Mouse (Mus musculus) forebrain, embryonic 15.5 days (tissue): ENCODE results near the gene Jag2. TPM values are rescaled to one million over a fixed set of nuclear protein-coding genes. Genes with fewer than 3 reads are reported as not detected.

Source experiments
- ATAC-seq: fragments of 200-750 bp; cut with Nextera tagmentation; replicated peaks from 2 replicates; pipeline ENCODE4 v1.8.0; 2017; ENCODE audit warnings: mild to moderate bottlenecking, moderate TSS enrichment, moderate library complexity
- H3K27ac ChIP-seq: fragments of 300-500 bp; sonication (generic); replicated peaks from 2 replicates; pipeline ENCODE4 v1.5.1; 2015; ENCODE audit warnings: mild to moderate bottlenecking, inconsistent platforms
- H3K27me3 ChIP-seq: fragments of 300-500 bp; sonication (generic); 2 replicates; pipeline ENCODE4 v1.6.1; 2015; ENCODE audit warnings: inconsistent platforms
- H3K36me3 ChIP-seq: fragments of 300-500 bp; sonication (generic); 2 replicates; pipeline ENCODE4 v1.6.1; 2015; ENCODE audit warnings: mild to moderate bottlenecking, inconsistent platforms
- H3K4me1 ChIP-seq: fragments of 300-500 bp; sonication (generic); 2 replicates; pipeline ENCODE4 v1.6.1; 2015; ENCODE audit warnings: inconsistent platforms
- H3K4me2 ChIP-seq: fragments of 300-500 bp; sonication (generic); replicated peaks from 2 replicates; pipeline ENCODE4 v1.6.1; 2015; ENCODE audit warnings: mild to moderate bottlenecking, inconsistent platforms
- H3K4me3 ChIP-seq: fragments of 300-500 bp; sonication (generic); 2 replicates; pipeline ENCODE4 v1.5.1; 2015; ENCODE audit warnings: mild to moderate bottlenecking, inconsistent platforms
- H3K9ac ChIP-seq: fragments of 300-500 bp; sonication (generic); replicated peaks from 2 replicates; pipeline ENCODE4 v1.6.1; 2015; ENCODE audit warnings: mild to moderate bottlenecking, inconsistent platforms
- H3K9me3 ChIP-seq: fragments of 300-500 bp; sonication (generic); 2 replicates; pipeline ENCODE4 v1.6.1; 2016; ENCODE audit warnings: inconsistent platforms
- WGBS: fragments of 180-500 bp; shearing (Covaris S2); methylation state at CpG from one replicate; pipeline ENCODE4 v1.1.7; 2015; ENCODE audit warnings: mixed read lengths; 5-methylcytosine and 5-hydroxymethylcytosine counted together
- polyA plus RNA-seq: library from polyadenylated mRNA; unstranded; fragments of >200 nt; fragmentation: Nextera tagmentation; extraction: Ambion mirVana; gene quantifications from 2 replicates; pipeline ENCODE4 v1.2.1, GENCODE M21; 2015

Gene Jag2
- polyA plus RNA-seq, 1 experiment from 2014 or later = 9.1 TPM

DNA sequence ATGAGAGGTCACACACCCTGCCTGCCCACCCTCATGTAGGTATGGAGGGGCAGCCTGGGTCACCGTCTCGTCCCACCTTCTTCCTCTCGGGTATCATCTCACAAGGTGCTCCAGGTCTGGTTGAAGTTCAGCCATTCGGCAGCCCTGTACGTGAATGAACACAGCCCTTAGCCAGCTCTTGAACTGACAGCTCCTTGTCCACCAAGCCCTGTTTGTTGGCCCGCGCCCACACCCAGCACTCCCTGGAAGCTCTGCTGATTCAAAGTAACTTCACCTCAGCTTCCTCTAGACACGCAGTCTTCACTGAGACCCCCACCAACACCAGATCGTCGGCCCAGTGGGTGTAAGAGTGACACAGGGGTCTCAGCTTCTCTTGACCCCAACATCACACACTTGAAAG, 56.6 kb downstream of the Jag2 start:
- ATAC-seq = no peak
- Histone ChIP-seq H3K27me3 (peaks cover 52% of the 10 kb centered on the region), H3K4me3 (no peak overlapping the region), H3K27ac (no peak overlapping the region), H3K36me3 (no peaks in the 10 kb centered on the region), H3K4me1 (peaks cover 30% of the 10 kb centered on the region), H3K9me3 (no peaks in the 10 kb centered on the region), H3K9ac (no peak overlapping the region), H3K4me2 (no peak overlapping the region)
- WGBS = 94% methylated on average over 10 of the region's 10 CpGs

DNA sequence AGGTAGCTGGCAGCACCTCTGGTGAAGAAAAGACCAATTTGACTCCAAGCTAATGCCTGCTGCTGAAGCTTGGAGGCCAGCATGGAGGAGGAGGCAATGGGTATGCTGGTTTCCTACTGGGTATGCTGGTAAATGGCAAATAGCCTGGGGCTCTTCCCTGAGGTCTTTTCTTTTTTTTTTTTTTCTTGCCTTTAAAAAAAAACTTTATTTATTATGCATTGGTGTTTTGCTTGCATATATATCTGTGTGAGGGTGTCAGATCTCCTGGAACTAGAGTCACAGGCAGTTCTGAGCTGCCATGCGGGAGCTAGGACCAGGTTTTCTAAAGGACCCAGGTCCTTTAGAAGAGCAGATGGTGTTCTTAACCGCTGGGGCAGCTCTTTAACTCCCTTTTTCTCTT, 58.3 kb downstream of the Jag2 start:
- no peaks in the 10 kb centered on the region for H3K36me3 ChIP-seq
- peaks cover 35% of the 10 kb centered on the region for H3K27me3 ChIP-seq
- WGBS = 61% methylated on average over 2 of the region's 2 CpGs

DNA sequence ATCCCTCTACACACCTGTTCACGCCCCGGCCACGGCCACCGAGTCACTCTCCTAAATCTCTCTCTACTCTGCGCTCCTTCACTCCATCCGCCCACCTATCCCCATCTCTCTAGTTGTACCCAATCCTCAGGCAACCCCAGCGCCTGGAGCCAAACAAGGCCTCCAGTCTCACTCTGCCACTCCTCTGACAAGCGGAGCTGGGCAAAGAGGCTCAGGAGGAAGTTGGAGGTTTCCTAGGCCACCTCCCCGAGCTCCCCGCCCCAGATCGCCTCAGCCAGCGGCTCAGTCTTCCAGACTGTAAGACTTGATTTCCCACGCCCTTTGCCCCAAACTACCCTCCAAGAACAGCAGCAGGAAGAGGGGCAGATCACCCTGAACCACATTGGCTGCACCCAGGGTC, 58.8 kb downstream of the Jag2 start:
- Histone ChIP-seq H3K9me3 (no peaks in the 10 kb centered on the region), H3K27me3 (peaks cover 30% of the 10 kb centered on the region), H3K4me2 (no peak overlapping the region), H3K36me3 (no peaks in the 10 kb centered on the region), H3K9ac (no peak overlapping the region), H3K27ac (no peak overlapping the region), H3K4me3 (no peak overlapping the region), H3K4me1 (peaks cover 12% of the 10 kb centered on the region)
- ATAC-seq = no peak
- 65% methylated on average over 13 of the region's 13 CpGs for WGBS

More for the DNA sequence above, 58.3 kb downstream of the Jag2 start:
- H3K4me2 ChIP-seq = no peak overlapping the region
- no peak overlapping the region for H3K27ac ChIP-seq
- no peak overlapping the region for H3K9ac ChIP-seq
- no peaks in the 10 kb centered on the region for H3K9me3 ChIP-seq
- H3K4me1 ChIP-seq = peaks cover 15% of the 10 kb centered on the region
- no peak overlapping the region for H3K4me3 ChIP-seq
- no peak for ATAC-seq

DNA sequence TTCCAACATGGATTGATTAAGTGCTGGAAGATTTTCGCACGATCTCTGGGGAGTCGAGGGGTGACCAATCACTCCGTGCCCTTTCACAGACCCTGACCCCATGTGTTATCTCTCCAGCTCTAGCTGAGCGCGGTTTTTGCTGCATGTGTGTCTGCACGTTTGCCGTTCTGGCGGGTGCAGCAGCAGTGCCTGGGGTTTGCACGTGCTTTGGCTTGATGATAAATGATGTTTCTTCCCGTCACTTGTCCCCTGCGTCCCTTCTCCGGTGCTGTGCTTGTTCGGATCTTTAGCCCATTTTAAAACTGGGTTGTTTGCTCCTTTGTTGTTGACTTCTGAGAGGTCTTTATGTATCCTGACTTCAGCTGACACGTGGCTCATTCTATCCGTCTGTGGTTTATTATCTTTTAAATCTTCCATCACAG, 59.8 kb downstream of the Jag2 start:
- Histone ChIP-seq H3K9ac (no peak overlapping the region), H3K27ac (no peak overlapping the region)

DNA sequence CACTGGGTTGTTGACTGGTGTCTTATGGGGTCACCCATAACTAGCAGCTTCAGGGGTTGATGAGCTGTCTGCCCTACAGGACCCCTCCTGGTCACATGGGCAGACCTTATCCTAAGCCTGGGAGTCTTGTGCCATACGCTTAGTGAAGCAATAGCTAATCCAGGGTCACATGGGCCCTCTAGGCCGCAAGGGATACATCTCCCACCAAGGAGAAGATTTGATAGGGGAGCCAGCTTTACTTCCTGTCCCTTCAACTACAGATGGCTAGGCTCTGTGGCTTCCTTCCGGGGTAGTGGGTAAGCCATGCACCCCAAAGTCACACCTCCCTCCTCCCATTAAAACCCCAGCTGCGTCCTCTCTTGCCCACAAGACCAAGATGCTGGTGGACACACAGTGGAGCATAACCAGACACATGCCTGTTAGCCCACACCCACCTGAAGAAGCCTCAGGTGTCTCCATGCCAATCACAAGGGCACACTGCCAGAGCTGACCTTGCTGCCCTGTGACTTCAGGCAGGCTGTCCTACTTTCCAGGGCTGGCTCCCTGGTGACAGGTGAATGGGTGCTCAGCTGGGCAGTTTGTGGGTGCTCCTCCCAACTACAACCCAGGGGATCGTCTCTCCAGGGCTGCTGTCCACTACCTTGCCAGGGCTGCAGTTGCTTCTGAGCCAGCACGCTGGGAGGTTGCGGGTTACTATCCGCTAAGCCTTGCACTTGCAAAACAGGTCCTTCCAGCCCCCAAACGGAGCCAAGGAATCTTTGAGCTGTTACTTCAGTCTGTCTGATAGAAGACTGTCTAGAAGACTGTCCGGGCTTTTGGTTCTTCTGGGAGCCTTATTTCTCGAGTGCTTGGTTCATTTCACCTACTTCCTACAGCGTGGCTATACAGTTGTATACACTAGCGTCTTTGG, 61.1 kb downstream of the Jag2 start, which contains the start of gene Gpr132:
TSS of gene Gpr132 (minus strand) at position 51 of the 910 bp plus-strand sequence.
- Histone ChIP-seq H3K4me3 (no peak within 1 kb of the TSS), H3K27me3 (peaks cover 6% of the 10 kb centered on the region; the same call in 1 of the 2 replicates), H3K4me1 (peaks cover 4% of the 10 kb centered on the region; the same call in 1 of the 2 replicates), H3K9ac (no peak within 1 kb of the TSS), H3K4me2 (no peak within 1 kb of the TSS), H3K27ac (no peak within 1 kb of the TSS), H3K36me3 (no peaks in the 10 kb centered on the region), H3K9me3 (no peaks in the 10 kb centered on the region)
- WGBS = 64% methylated on average over 13 of the region's 13 CpGs
- ATAC-seq = no peak

More for the DNA sequence above, 59.8 kb downstream of the Jag2 start:
- Histone ChIP-seq H3K4me2 (no peak overlapping the region), H3K27me3 (peaks cover 20% of the 10 kb centered on the region), H3K9me3 (no peaks in the 10 kb centered on the region), H3K4me1 (peaks cover 12% of the 10 kb centered on the region), H3K4me3 (no peak overlapping the region), H3K36me3 (no peaks in the 10 kb centered on the region)
- WGBS = 42% methylated on average over 16 of the region's 16 CpGs
- no peak for ATAC-seq

DNA sequence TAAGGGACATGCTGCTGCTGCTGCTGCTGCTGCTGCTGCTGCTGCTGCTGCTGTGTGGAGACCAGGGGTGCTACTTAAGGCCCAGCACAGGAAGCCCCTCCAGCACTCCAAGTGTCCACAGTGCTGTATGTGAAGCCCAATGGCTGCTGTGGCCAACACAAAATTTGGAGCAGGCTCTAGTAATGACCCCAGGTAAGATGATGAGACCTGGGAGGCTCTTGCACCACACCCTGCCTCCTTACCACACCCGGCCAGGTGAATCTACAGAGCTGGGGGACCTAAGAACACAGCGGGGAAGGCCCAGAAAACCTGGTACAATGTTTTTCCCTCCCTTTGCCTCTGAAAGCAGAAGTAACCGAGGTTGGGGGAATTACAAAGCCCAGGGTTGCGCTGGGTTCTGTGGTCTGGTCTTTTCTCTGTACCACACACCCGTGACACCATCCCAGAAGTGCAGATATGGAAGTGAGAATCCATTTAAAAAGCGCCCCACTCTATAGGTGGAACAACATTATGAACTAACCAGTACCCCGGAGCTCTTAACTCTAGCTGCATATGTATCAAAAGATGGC, 62.4 kb downstream of the Jag2 start:
- Histone ChIP-seq H3K9me3 (no peaks in the 10 kb centered on the region), H3K4me3 (no peak overlapping the region), H3K4me1 (peaks cover 3% of the 10 kb centered on the region; the same call in 1 of the 2 replicates), H3K27ac (no peak overlapping the region), H3K36me3 (no peaks in the 10 kb centered on the region), H3K9ac (no peak overlapping the region), H3K4me2 (no peak overlapping the region), H3K27me3 (no peaks in the 10 kb centered on the region; the same call in 1 of the 2 replicates)
- ATAC-seq = no peak
- WGBS = 89% methylated on average over 7 of the region's 7 CpGs

DNA sequence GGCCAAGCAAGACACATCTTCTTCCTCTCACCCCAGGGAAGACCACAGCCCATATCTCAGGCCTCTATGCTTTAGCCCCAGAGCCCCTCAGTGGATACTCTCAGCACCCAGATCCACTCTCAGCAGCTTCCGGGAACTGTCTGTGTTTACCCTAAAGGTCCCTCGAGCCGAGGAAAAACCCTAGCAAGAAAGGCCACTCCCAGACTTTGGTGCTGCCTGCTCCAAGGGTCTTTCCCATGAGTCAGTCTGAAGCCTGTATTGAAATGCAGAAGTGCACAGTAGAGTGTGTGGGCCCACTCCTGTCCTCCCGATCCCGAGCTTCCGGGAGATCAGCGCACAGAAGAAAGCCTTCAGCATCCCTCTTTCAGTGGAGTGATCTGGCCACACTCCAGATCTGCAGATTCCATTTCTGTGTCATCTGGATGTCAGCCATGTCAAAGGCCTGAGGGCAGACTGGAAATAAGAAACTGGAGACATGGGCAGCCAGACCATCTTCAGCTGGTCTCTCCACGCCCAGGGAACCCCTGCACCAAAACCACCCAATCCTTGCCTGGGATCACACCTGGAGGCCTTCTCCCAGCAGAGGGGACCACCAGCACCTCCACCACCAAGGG, 63.0 kb downstream of the Jag2 start:
- Histone ChIP-seq H3K9ac (no peak overlapping the region), H3K4me2 (no peak overlapping the region), H3K27ac (no peak overlapping the region), H3K4me3 (no peak overlapping the region), H3K36me3 (no peaks in the 10 kb centered on the region), H3K27me3 (no peaks in the 10 kb centered on the region), H3K4me1 (peaks cover 3% of the 10 kb centered on the region; the same call in 1 of the 2 replicates), H3K9me3 (no peaks in the 10 kb centered on the region)
- ATAC-seq = no peak
- 76% methylated on average over 8 of the region's 8 CpGs for WGBS

DNA sequence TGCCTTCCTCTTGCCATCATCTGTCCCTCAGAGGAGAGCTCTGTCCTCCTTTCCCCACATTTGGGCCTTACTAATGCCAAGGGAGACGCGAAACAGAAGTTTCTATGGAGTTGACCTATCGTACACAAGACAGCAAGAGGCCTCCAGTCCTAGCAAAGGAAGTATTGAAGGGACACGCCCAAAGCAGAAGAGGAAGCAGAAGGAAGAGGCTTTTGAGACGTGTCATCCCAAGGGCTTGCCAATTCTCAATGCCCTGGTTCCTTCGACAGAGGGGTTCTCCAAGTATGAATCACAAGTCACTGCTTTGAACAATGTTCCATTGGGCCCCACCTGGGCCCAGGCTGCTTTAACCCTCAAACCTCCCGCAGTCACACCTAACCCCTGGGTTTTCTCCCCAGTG, 64.8 kb downstream of the Jag2 start:
- no peak for ATAC-seq
- no peaks in the 10 kb centered on the region for H3K9me3 ChIP-seq
- H3K9ac ChIP-seq = no peak overlapping the region
- H3K27ac ChIP-seq = no peak overlapping the region
- no peak overlapping the region for H3K4me2 ChIP-seq
- H3K4me1 ChIP-seq = peaks cover 3% of the 10 kb centered on the region; the same call in 1 of the 2 replicates
- no peak overlapping the region for H3K4me3 ChIP-seq
- H3K36me3 ChIP-seq = no peaks in the 10 kb centered on the region
- H3K27me3 ChIP-seq = no peaks in the 10 kb centered on the region
- 90% methylated on average over 7 of the region's 7 CpGs for WGBS

DNA sequence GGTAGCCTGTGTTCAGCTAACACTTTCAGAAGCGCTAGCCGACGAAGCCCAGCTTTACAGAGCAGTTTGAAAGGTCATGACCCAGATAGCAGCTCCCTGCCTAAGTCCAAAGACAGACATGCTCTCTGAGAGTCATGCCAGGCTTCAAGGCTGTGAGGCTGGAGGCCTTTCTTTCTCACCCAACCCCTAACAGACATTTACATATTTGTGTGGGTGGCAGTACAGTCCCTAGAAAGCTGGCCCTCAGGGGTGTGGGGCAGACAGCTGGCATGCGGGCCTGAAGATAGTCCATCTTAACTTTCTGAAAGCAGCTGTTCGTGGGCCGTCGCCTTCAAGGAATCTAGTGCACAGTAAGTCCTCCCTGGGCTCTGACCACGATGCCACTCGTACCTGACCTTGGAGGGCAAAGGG, 67.7 kb downstream of the Jag2 start:
- no peak for ATAC-seq
- H3K36me3 ChIP-seq = no peaks in the 10 kb centered on the region
- 76% methylated on average over 9 of the region's 9 CpGs for WGBS

DNA sequence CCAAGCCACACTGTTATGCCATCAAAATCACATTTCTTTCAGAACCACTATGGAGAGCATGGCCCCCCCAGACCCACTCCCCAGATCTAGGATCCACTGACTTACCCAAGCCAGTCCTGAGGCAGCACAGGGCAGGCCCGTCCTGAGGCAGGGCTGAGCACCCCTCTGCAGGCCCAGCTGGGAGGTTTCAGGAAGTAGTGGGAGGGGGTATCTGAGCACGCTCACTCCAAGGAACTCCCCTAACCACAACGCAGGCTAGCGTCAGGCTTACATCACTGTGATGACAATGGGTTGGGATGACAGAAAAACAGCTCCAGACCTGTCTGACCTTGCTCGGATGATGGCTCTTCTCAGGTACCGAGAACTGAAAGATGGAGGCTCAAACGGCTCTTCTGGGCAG, 68.8 kb downstream of the Jag2 start:
- Histone ChIP-seq H3K9ac (no peak overlapping the region), H3K36me3 (no peaks in the 10 kb centered on the region), H3K4me1 (no peaks in the 10 kb centered on the region), H3K9me3 (no peaks in the 10 kb centered on the region), H3K4me2 (no peak overlapping the region), H3K27ac (no peak overlapping the region), H3K4me3 (no peak overlapping the region), H3K27me3 (no peaks in the 10 kb centered on the region)
- no peak for ATAC-seq
- 73% methylated on average over 7 of the region's 7 CpGs for WGBS

More for the DNA sequence above, 67.7 kb downstream of the Jag2 start:
- no peak overlapping the region for H3K27ac ChIP-seq
- H3K9me3 ChIP-seq = no peaks in the 10 kb centered on the region
- H3K4me3 ChIP-seq = no peak overlapping the region
- no peaks in the 10 kb centered on the region for H3K27me3 ChIP-seq
- H3K9ac ChIP-seq = no peak overlapping the region
- H3K4me2 ChIP-seq = no peak overlapping the region
- no peaks in the 10 kb centered on the region for H3K4me1 ChIP-seq

DNA sequence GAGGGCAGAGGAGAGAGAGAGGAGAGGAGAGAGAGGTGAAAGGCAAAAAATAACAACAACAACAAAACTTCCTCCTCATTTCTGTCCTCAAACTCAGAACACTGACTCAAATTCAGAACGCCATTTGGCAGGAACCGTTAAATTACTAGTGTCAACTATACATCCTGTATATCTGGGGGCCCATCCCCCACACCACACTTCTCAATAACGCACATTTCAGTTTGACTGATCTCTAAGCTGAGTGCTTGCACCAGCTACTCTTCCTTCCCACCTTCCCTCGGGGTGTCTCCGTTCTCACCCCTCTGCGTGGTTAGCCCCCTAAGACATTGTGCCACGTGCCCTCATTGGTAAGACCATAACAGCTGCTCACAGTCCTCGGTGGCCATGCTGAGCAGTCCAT, 69.6 kb downstream of the Jag2 start:
- Histone ChIP-seq H3K9me3 (no peaks in the 10 kb centered on the region), H3K36me3 (no peaks in the 10 kb centered on the region)
- ATAC-seq = no peak

More for the DNA sequence above, 69.6 kb downstream of the Jag2 start:
- Histone ChIP-seq H3K27ac (no peak overlapping the region), H3K9ac (no peak overlapping the region), H3K4me1 (no peaks in the 10 kb centered on the region), H3K4me2 (no peak overlapping the region), H3K4me3 (no peak overlapping the region), H3K27me3 (no peaks in the 10 kb centered on the region)
- WGBS = 83% methylated on average over 8 of the region's 8 CpGs
